Mouse (Mus musculus): Measurements from ENCODE around the gene Ngef. TPM values are rescaled to one million over a fixed set of nuclear protein-coding genes. Genes with fewer than 3 reads are reported as not detected.
A peak's percentile ranks its signal among the peaks of the same experiment; 100 is the strongest.
"Not testable (repeated sequence)": the region's sequence is repeated elsewhere in the genome, so short reads cannot be mapped to it uniquely, and the experiment has no call there.

Ngef gene
- total RNA-seq, 2 experiments from 2014 or later = 198 to 200 TPM

GRCm38 (mm10) chr1:87505524-87505923, 68.1 kb downstream of the Ngef start:
- no peak for DNase-seq (ENCODE audit: extremely low spot score in 1 of 2, low spot score in 2 of 2)
- intact Hi-C loops (cut with DNase I) = no loop called here

DNA sequence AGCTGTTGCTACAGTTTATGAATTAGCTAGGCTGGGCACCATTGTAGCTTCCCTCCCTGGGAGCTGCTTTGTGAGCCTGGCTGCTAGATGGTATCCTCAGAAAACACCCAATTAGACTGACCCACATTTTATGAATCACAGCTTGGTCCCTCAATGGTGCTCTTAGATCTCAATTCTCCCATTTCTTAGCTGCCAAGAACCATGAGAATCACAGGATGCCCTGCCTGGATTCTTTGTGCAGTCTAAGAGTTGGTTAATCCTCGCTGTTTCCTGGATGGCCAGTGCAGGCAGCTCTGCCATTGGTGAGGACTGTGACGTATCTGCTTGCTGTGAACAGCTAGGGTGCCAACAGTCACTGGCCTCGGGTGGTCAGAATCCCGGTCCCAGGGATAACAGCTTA, 80.1 kb downstream of the Ngef start:
- no peak for DNase-seq (ENCODE audit: extremely low spot score in 1 of 2, low spot score in 2 of 2)
- intact Hi-C loops (cut with DNase I) = no loop called here

DNA sequence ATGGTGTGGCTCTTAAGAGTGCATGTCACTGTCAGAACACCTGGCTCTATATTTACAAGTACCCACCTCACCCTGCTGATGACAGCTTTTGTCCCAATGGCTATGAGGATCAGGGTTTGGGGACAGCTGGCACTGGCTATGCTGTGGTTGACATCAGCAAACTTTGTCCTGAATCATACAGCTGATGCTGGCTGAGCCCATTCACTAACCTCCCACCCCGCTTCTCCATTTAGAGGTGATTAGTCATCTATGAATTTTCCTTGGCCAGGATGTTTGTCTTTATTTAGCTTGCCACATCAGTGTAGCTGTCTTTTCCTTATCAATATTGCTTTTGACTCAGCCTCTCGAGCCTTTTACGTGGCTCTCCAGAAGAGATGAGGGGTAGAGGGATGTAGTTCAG, 81.4 kb downstream of the Ngef start:
- DNase-seq (ENCODE audit: extremely low spot score in 1 of 2, low spot score in 2 of 2) = peak in 1 of 2 experiments; percentile 7
- intact Hi-C loops (cut with DNase I) = no loop called here

GRCm38 (mm10) chr1:87486386-87486785, 87.3 kb downstream of the Ngef start:
- intact Hi-C loops (cut with DNase I) = no loop called here

GRCm38 (mm10) chr1:87482546-87482945, 91.1 kb downstream of the Ngef start:
- DNase-seq (ENCODE audit: extremely low spot score in 1 of 2, low spot score in 2 of 2) = no peak
- intact Hi-C loops (cut with DNase I) = no loop called here

More at GRCm38 (mm10) chr1:87486386-87486785, 87.3 kb downstream of the Ngef start:
- DNase-seq (ENCODE audit: extremely low spot score in 1 of 2, low spot score in 2 of 2) = peak in 1 of 2 experiments; percentile 22

- DNase-seq (ENCODE audit: extremely low spot score in 1 of 2, low spot score in 2 of 2) = peak in 1 of 2 experiments; percentile 73
- intact Hi-C loops (cut with DNase I) = loop anchor here (5.0 kb wide), 1 partner anchor 247 kb away; no protein-coding TSS in a partner anchor
These were observed 98.4 kb downstream of the Ngef start for GRCm38 (mm10) chr1:87475076-87475895.

- peak in 1 of 2 experiments; percentile 41 for DNase-seq (ENCODE audit: extremely low spot score in 1 of 2, low spot score in 2 of 2)
- intact Hi-C loops (cut with DNase I) = no loop called here
These were observed 101.1 kb downstream of the Ngef start for GRCm38 (mm10) chr1:87472576-87472975.

GRCm38 (mm10) chr1:87471914-87472313, 101.8 kb downstream of the Ngef start:
- intact Hi-C loops (cut with DNase I) = no loop called here

GRCm38 (mm10) chr1:87469971-87470370, 103.7 kb downstream of the Ngef start, which contains the start of gene Snorc:
Gene Snorc, plus strand, starts transcription at chr1:87470271.
- intact Hi-C loops (cut with DNase I); DNase-seq (ENCODE audit: extremely low spot score in 1 of 2, low spot score in 2 of 2): not testable (repeated sequence)

More at GRCm38 (mm10) chr1:87471914-87472313, 101.8 kb downstream of the Ngef start:
- peak in 1 of 2 experiments; percentile 67 for DNase-seq (ENCODE audit: extremely low spot score in 1 of 2, low spot score in 2 of 2)

GRCm38 (mm10) chr1:87468321-87468720, 105.3 kb downstream of the Ngef start:
- intact Hi-C loops (cut with DNase I) = no loop called here
- DNase-seq (ENCODE audit: extremely low spot score in 1 of 2, low spot score in 2 of 2) = no peak

DNA sequence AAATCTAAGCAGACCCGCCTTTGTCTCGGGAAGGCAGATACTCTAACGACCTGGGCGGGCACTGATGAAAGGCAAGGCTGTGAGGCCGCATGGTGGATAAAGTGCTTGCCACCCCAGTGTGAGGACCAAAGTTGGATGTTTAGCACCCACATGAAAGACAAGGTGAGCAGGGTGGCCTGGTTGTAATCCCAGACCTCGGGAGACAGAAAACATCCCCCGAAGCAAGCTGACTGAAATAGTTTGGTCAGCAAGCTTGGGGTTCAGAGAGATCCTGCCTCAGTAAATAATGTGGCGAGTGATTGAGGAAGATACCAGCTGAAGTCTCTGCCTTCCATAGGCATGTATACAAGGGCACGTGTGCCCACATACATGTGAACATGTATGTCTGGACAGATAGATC, 106.2 kb downstream of the Ngef start:
- intact Hi-C loops (cut with DNase I) = no loop called here
- DNase-seq (ENCODE audit: extremely low spot score in 1 of 2, low spot score in 2 of 2) = no peak

- DNase-seq (ENCODE audit: extremely low spot score in 1 of 2, low spot score in 2 of 2); intact Hi-C loops (cut with DNase I): not testable (repeated sequence)
These were observed 113.8 kb downstream of the Ngef start for GRCm38 (mm10) chr1:87459856-87460255.

DNA sequence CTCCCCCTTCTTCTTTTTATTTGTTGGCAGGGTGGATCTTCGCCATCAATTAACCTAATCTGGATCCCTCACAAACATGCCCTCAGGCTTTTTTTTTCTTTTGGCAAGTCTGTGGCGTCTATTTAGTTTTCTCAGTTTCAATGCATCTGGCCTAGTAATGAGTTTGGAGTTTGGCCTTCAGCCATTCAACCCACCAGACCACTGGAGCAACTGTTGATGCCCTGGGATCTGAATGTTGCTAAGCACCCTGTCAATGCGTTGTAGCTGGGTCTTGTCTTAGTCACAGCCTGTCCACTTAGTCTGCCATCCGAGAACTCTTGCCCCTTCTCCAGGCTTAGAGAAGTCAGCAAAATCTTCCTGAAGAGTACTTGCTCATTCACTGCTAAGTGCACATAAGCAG, 115.6 kb downstream of the Ngef start:
- DNase-seq (ENCODE audit: extremely low spot score in 1 of 2, low spot score in 2 of 2) = no peak
- intact Hi-C loops (cut with DNase I) = no loop called here

GRCm38 (mm10) chr1:87456425-87456824, 117.2 kb downstream of the Ngef start:
- intact Hi-C loops (cut with DNase I) = no loop called here
- no peak for DNase-seq (ENCODE audit: extremely low spot score in 1 of 2, low spot score in 2 of 2)

DNA sequence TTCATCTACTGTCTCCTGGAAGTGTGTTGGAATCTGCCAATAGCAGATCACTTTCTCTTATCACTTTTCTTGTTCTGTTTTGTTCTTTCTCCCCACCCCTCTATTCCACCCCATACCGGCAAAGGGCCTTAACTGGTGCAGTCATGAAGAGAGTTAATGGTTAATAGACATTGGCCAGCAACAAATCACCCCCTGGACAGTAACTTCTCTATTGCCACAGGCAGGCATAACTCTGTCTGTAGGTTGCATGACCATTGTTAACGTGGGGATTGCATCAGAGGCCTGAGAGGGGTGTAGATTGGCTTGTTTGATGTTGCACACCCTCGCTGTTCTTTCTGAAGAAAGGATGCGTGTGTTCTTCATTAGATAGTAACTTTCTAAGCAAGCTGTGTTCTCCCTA, 124.2 kb downstream of the Ngef start:
- no peak for DNase-seq (ENCODE audit: extremely low spot score in 1 of 2, low spot score in 2 of 2)
- intact Hi-C loops (cut with DNase I) = loop anchor here (5.0 to 10.0 kb wide), 2 partner anchors 308 to 505 kb away; partner anchors contain the start of gene Atg16l1

GRCm38 (mm10) chr1:87447183-87448104, 126.2 kb downstream of the Ngef start:
- intact Hi-C loops (cut with DNase I) = loop anchor here (5.0 to 10.0 kb wide), 2 partner anchors 310 to 507 kb away; partner anchors contain the start of gene Atg16l1
- DNase-seq (ENCODE audit: extremely low spot score in 1 of 2, low spot score in 2 of 2) = peak; percentile 37 to 73

GRCm38 (mm10) chr1:87436583-87436982, 137.1 kb downstream of the Ngef start:
- intact Hi-C loops (cut with DNase I) = no loop called here
- DNase-seq (ENCODE audit: extremely low spot score in 1 of 2, low spot score in 2 of 2) = no peak

DNA sequence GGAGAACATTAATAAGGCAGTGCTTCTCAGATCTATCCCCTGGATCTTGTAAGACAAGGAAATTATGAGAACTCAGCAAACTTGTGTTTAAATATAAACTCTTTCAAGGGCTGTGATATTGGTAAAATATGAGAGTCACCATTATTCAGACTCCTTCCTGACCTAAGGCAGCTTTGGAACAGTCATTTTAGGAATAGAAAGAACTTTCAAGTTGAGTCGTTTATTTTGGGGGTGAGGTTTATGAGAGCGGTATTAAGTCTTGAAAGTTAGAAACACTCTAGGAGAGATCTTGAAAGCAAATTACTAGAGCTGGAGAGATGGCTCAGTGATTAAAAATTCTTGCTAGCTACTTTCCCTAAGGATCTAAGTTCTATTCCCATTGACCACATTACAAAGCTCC, 138.5 kb downstream of the Ngef start:
- intact Hi-C loops (cut with DNase I) = no loop called here

More for the DNA sequence above, 138.5 kb downstream of the Ngef start:
- DNase-seq (ENCODE audit: extremely low spot score in 1 of 2, low spot score in 2 of 2) = no peak
